Mouse (Mus musculus) midbrain, embryonic 14.5 days (tissue): ENCODE data around the gene Zfp180. TPM values are rescaled to one million over a fixed set of nuclear protein-coding genes. Genes with fewer than 3 reads are reported as not detected.

Experiments used
- ATAC-seq: fragments of 200-750 bp; cut with Nextera tagmentation; 2 replicates; pipeline ENCODE4 v1.8.0; 2017; ENCODE audit warnings: moderate number of reproducible peaks, moderate library complexity; ENCODE audit not compliant: low FRiP score, low TSS enrichment
- DNase-seq: peaks from one replicate; pipeline ENCODE4 v3.0.0-alpha.2; 2015
- H3K27ac ChIP-seq: fragments of 300-500 bp; sonication (generic); replicated peaks from 2 replicates; pipeline ENCODE4 v1.5.1; 2014; ENCODE audit warnings: mild to moderate bottlenecking, low read depth, low read length, moderate library complexity
- H3K27me3 ChIP-seq: fragments of 300-500 bp; sonication (generic); 2 replicates; pipeline ENCODE4 v1.6.1; 2014; ENCODE audit warnings: low read length, control low read depth, mixed read lengths; ENCODE audit not compliant: control insufficient read depth, insufficient read depth
- H3K36me3 ChIP-seq: fragments of 300-500 bp; sonication (generic); 2 replicates; pipeline ENCODE4 v1.6.1; 2014; ENCODE audit warnings: low read length, control low read depth; ENCODE audit not compliant: control insufficient read depth, insufficient read depth
- H3K4me1 ChIP-seq: fragments of 300-500 bp; sonication (generic); 2 replicates; pipeline ENCODE4 v1.6.1; 2014; ENCODE audit warnings: mild to moderate bottlenecking, antibody characterized with exemption, low read length, control low read depth; ENCODE audit not compliant: control insufficient read depth, insufficient read depth
- H3K4me2 ChIP-seq: fragments of 300-500 bp; sonication (generic); 2 replicates; pipeline ENCODE4 v1.6.1; 2014; ENCODE audit warnings: mild to moderate bottlenecking, low read length, moderate library complexity
- H3K4me3 ChIP-seq: fragments of 300-500 bp; sonication (generic); replicated peaks from 2 replicates; pipeline ENCODE4 v1.5.1; 2014; ENCODE audit warnings: low read depth, low read length
- H3K9ac ChIP-seq: fragments of 300-500 bp; sonication (generic); replicated peaks from 2 replicates; pipeline ENCODE4 v1.6.1; 2014; ENCODE audit warnings: mild to moderate bottlenecking, low read length, moderate library complexity
- H3K9me3 ChIP-seq: fragments of 300-500 bp; sonication (generic); 2 replicates; pipeline ENCODE4 v1.6.1; 2016; ENCODE audit warnings: low read length, control low read depth, mixed read lengths; ENCODE audit not compliant: control insufficient read depth
- WGBS: fragments of 180-500 bp; shearing (Covaris S2); extraction: QIAGEN DNeasy Blood & Tissue Kit; methylation state at CpG from one replicate; pipeline ENCODE4 v1.1.7; 2014; 5-methylcytosine and 5-hydroxymethylcytosine counted together
- polyA plus RNA-seq: library from polyadenylated mRNA; unstranded; fragments of >200 nt; fragmentation: Nextera tagmentation; extraction: Ambion mirVana; gene quantifications from 2 replicates; pipeline ENCODE4 v1.2.1, GENCODE M21; 2014

Gene Zfp180
- polyA plus RNA-seq, 1 experiment from 2014 or later, result 41.6 TPM

DNA sequence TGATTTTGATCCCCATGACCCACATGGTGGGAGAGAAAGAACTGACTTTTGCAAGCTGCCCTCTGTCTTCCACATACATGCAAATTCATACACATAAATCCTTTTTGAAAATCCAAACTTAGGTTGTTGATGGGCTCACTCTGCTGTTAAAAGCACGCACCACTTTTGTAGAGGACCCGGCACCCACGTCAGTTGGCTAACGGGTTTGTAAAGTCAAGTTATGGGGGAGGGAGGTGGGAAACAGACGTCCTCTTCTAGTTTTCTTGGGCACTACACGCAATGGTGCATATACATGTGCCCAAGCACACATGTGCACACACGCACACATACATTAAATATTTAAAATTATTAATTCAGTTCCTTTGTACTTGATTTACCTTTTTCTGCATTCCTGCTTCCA lies 29.1 kb downstream of the Zfp180 start:
- Histone ChIP-seq H3K27me3 (no peaks in the 10 kb centered on the region), H3K4me2 (no peak overlapping the region), H3K27ac (no peak overlapping the region), H3K9me3 (peaks cover 33% of the 10 kb centered on the region), H3K9ac (no peak overlapping the region), H3K4me1 (peaks cover 4% of the 10 kb centered on the region; the same call in 1 of the 2 replicates), H3K36me3 (peaks cover 34% of the 10 kb centered on the region), H3K4me3 (no peak overlapping the region)
- ATAC-seq, result no peak
- 97% methylated on average over 7 of the region's 7 CpGs for WGBS
- no peak for DNase-seq

DNA sequence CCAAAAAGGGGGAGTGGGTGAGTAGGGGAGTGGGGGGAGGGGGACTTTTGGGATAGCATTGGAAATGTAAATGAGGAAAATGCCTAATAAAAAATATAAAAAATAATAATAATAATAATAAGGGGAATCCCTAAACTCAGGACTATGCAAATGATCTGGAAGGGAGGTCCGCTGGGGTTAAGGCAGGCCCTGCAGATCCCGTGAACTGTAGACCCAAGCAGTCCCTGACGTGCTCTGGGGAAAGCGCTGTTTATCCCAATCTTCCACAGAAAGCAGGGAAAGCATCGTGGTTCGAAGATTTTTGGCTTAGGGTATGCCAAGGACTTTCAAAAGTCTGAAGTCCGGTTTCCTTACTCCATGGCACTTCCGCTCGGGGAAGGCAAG lies 30.0 kb downstream of the Zfp180 start:
- H3K27ac ChIP-seq, result no peak overlapping the region
- DNase-seq (no peak), ATAC-seq (no peak; the same call in 1 of the 2 replicates)
- H3K36me3 ChIP-seq, result peaks cover 24% of the 10 kb centered on the region
- H3K4me2 ChIP-seq, result peak overlapping the region; percentile 62
- peak overlapping the region; percentile 64 for H3K4me3 ChIP-seq
- H3K27me3 ChIP-seq, result no peaks in the 10 kb centered on the region
- H3K9ac ChIP-seq, result 0 out of 2 replicates have a peak overlapping the region, but pooled peaks have one; percentile 26
- 6% methylated on average over 9 of the region's 9 CpGs for WGBS
- peaks cover 4% of the 10 kb centered on the region; the same call in 1 of the 2 replicates for H3K4me1 ChIP-seq
- peaks cover 24% of the 10 kb centered on the region for H3K9me3 ChIP-seq

DNA sequence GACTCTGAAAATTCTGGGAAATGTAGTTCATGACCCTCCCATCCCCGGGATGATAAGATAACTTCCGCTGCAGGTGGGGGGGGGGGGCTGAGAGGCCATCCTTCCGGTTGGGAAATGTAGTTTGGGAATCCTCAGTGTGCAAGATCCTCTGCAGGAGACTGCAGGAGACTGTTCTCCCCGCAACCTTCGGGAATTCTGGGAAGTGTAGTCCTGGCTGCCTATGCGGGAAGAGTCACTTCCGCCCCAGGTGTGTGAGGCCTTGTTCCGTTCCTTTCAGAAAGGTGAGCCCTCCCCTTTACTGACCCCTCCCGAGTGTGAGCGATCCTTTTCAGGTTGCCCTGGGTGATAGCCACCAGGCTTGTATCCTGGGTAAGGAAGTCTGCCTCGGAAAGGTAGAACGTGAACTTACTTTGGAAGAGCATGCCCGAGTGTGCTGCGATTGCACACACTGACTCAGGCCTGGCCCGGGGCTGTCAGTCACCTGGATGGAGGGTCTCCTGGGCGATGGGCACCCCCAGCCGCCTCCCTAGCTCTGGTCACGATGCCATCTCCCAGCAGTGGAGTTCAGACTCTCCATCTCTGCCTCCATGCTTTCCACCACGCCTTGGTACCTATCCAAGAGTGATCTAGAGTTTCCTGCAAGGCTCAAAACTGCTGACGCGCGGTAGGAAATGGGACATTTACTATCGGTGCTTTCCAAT lies 30.6 kb downstream of the Zfp180 start, which contains the start of gene Zfp112:
Gene Zfp112 (plus strand): TSS at position 159 of the 701 bp plus-strand sequence.
- WGBS, result 1% methylated on average over 23 of the region's 23 CpGs
- Histone ChIP-seq H3K27me3 (no peaks in the 10 kb centered on the region), H3K4me3 (peak within 1 kb of the TSS; percentile 64), H3K36me3 (peaks cover 19% of the 10 kb centered on the region), H3K9ac (peak within 1 kb of the TSS; percentile 77), H3K4me1 (peaks cover 4% of the 10 kb centered on the region; the same call in 1 of the 2 replicates), H3K4me2 (peak within 1 kb of the TSS; percentile 62), H3K9me3 (peaks cover 18% of the 10 kb centered on the region), H3K27ac (peak within 1 kb of the TSS; percentile 66)
- peak; percentile 96 for ATAC-seq
- DNase-seq, result peak; percentile 96

DNA sequence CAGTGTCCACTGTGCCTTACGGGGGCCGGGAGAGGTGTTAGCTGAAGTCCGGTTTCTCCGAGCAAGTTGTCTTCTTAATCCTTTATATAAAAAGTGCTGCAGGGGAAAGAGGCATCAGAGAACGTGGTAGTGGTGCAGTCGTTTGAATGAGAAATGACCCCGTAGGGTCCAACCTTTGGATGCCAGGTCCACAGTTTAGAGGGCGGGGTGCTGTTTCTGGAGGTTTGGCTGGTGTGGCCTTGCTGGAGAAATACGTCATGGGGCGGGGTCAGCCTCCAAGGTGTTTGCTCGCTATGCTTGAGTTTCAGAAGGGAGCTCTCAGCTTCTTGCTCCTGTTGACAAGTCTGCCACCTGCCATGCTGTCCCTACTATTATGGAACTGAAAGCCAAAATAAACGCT lies 31.3 kb downstream of the Zfp180 start:
- no peaks in the 10 kb centered on the region for H3K27me3 ChIP-seq
- peak; percentile 21 for DNase-seq
- H3K4me1 ChIP-seq, result peaks cover 4% of the 10 kb centered on the region; the same call in 1 of the 2 replicates
- H3K36me3 ChIP-seq, result peaks cover 12% of the 10 kb centered on the region
- no peak for ATAC-seq
- H3K4me3 ChIP-seq, result peak overlapping the region; percentile 64
- WGBS, result 13% methylated on average over 12 of the region's 12 CpGs
- H3K4me2 ChIP-seq, result peak overlapping the region; percentile 62
- H3K27ac ChIP-seq, result peak overlapping the region; percentile 66; the same call in 1 of the 2 replicates
- H3K9ac ChIP-seq, result peak overlapping the region; percentile 77
- peaks cover 11% of the 10 kb centered on the region for H3K9me3 ChIP-seq

DNA sequence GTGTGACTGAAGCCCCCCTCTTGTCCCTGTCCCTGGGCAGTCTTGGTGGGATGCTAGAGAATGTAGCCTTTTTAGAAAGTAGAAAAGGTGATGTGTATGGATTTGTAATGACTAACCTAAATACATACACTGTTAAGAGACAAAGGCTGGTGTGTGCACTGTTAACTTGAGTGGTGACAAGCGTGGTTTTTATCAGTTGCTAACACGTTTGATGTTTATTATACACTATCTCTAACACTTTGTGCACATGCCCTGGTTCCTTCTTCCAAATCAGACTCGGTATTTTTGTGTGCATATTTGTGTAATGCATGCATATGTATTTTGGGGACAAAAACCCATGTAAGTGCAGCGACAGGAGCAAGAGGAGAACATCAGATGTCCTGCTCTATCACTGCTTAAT lies 34.9 kb downstream of the Zfp180 start:
- WGBS, result 85% methylated on average over 4 of the region's 4 CpGs
- DNase-seq, result no peak
- no peak overlapping the region for H3K9ac ChIP-seq

DNA sequence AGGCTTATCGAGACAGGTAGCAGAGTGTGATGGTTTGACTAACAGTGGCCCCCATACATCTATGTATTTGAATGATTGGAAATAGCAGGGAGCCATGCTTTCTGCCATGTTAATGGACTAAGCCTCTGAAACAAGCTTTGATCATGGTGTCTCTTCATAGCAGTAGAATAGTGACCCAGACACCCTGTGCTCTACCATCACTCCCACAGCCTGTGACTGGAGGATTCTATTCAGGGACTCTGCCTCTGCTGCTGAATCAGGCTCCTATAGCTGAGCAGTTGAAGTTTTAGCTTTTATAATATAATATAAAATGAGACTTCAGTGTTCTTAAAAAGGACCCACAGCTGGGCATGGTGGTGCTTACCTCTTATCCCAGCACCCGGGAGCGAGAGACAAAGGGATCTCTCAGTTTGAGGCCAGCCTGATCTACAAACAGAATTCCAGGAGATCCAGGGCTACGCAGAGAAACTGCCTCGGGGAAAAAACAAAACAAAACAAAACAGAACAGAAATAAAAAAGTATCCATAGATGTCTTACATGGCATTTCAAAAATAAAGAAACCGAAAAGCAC lies 51.8 kb downstream of the Zfp180 start:
- WGBS, result 15% methylated on average over 6 of the region's 6 CpGs
- no peaks in the 10 kb centered on the region for H3K9me3 ChIP-seq
- peak overlapping the region; percentile 59 for H3K4me3 ChIP-seq
- H3K9ac ChIP-seq, result peak overlapping the region; percentile 67
- peaks cover 25% of the 10 kb centered on the region for H3K36me3 ChIP-seq
- H3K27me3 ChIP-seq, result no peaks in the 10 kb centered on the region
- peak overlapping the region; percentile 61 for H3K4me2 ChIP-seq
- H3K4me1 ChIP-seq, result peaks cover 11% of the 10 kb centered on the region
- ATAC-seq (peak; percentile 59; the same call in 1 of the 2 replicates), DNase-seq (no peak)
- peak overlapping the region; percentile 50 for H3K27ac ChIP-seq

More for the DNA sequence above, 34.9 kb downstream of the Zfp180 start:
- H3K4me1 ChIP-seq, result peaks cover 4% of the 10 kb centered on the region; the same call in 1 of the 2 replicates
- ATAC-seq, result no peak
- H3K9me3 ChIP-seq, result no peaks in the 10 kb centered on the region
- H3K36me3 ChIP-seq, result no peaks in the 10 kb centered on the region
- H3K4me2 ChIP-seq, result no peak overlapping the region
- no peak overlapping the region for H3K4me3 ChIP-seq
- no peaks in the 10 kb centered on the region for H3K27me3 ChIP-seq
- no peak overlapping the region for H3K27ac ChIP-seq

DNA sequence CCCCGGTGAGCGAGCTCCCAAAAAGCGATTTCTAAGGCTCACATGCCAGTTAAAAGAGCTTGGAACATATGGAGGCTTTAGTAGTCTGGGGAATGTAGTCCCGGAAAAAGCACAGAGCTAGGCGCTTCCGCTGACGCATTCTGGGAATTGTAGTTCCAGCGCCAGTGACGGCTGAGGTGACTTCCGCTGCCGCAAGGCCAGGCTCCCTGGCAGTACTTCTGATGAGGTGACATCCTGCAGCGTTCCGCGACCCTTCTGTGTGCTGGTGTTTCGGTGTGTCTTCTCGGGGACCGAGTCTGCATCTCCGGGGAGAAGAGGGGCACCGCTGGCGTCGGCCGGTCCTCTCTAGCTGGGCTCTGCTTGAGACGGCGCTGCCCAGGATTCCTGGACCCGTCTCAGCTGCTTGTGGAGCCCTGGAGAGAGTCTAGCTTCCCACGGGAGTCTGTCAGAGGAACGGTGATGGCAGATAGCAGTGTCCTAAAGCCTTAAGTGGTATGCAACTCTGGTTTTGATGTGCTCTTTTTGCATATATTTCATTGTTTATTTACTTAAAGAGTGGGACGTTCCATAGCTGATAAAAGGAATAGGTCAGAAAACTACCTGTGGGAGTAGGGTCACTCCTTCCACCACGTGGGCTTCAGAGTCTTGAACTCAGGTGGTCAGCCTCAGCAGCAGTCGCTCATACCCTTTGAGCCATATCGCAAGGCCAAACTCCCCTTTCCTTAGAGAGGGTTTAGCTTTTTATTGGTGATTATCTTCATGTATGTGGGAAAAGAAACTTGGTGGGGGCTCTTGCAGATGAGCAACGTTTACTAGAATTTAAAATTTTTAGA lies 52.5 kb downstream of the Zfp180 start, which contains the start of gene Zfp235:
Gene Zfp235 (plus strand): TSS at position 174 of the 833 bp plus-strand sequence.
- H3K4me1 ChIP-seq, result peaks cover 11% of the 10 kb centered on the region

DNA sequence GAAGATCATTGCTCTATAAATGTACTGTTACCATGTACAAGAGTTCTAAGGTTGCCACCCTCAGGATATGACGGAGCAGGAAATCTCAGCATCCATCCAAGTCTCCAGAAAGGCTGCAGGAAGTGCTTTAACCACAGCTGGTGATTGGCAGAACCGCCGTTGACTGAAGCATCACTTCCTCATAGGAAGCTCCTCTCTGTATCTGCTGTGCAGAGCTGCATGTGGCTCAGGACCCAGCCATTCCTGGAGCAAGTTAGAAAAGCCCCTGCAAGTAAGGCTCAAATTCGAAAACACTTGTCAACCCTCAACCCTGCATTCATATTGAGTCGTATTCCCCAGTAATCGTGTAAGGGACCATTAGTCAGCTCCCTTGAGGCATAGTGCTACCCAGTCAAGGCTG lies 60.8 kb downstream of the Zfp180 start:
- peaks cover 50% of the 10 kb centered on the region for H3K36me3 ChIP-seq
- DNase-seq, result no peak
- no peaks in the 10 kb centered on the region for H3K27me3 ChIP-seq
- no peak overlapping the region for H3K27ac ChIP-seq
- H3K4me3 ChIP-seq, result no peak overlapping the region
- H3K9me3 ChIP-seq, result no peaks in the 10 kb centered on the region; the same call in 1 of the 2 replicates
- H3K9ac ChIP-seq, result no peak overlapping the region
- no peaks in the 10 kb centered on the region for H3K4me1 ChIP-seq
- 93% methylated on average over 6 of the region's 6 CpGs for WGBS
- no peak for ATAC-seq
- H3K4me2 ChIP-seq, result no peak overlapping the region

More for the DNA sequence above, 52.5 kb downstream of the Zfp180 start, which contains the start of gene Zfp235:
- DNase-seq (peak; percentile 96), ATAC-seq (peak; percentile 93)
- Histone ChIP-seq H3K27me3 (no peaks in the 10 kb centered on the region), H3K4me2 (peak within 1 kb of the TSS; percentile 61), H3K27ac (peak within 1 kb of the TSS; percentile 50), H3K4me3 (peak within 1 kb of the TSS; percentile 59), H3K9me3 (no peaks in the 10 kb centered on the region), H3K9ac (peak within 1 kb of the TSS; percentile 67), H3K36me3 (peaks cover 32% of the 10 kb centered on the region)
- 4% methylated on average over 32 of the region's 32 CpGs for WGBS
